Mouse (Mus musculus): ENCODE measurements around the gene Nsun2. TPM values are rescaled to one million over a fixed set of nuclear protein-coding genes. Genes with fewer than 3 reads are reported as not detected.

Gene Nsun2
- polyA plus RNA-seq, 1 experiment from 2014 or later, result 87.3 TPM

- no peak overlapping the region for H3K9ac ChIP-seq (replicated peaks)
- no peaks in the 10 kb centered on the region for H3K4me1 ChIP-seq
- no peaks in the 10 kb centered on the region for H3K27me3 ChIP-seq
- no peak overlapping the region for H3K4me2 ChIP-seq (replicated peaks)
- 86% methylated on average over 13 of the region's 13 CpGs for WGBS
- ATAC-seq (replicated peaks), result no peak
- H3K27ac ChIP-seq (replicated peaks), result no peak overlapping the region
- no peak overlapping the region for H3K4me3 ChIP-seq
- no peaks in the 10 kb centered on the region for H3K9me3 ChIP-seq
- H3K36me3 ChIP-seq, result peaks cover 4% of the 10 kb centered on the region; the same call in 1 of the 2 replicates
Measured at GRCm38 (mm10) chr13:69644427-69645166, 111.1 kb downstream of the Nsun2 start.

DNA sequence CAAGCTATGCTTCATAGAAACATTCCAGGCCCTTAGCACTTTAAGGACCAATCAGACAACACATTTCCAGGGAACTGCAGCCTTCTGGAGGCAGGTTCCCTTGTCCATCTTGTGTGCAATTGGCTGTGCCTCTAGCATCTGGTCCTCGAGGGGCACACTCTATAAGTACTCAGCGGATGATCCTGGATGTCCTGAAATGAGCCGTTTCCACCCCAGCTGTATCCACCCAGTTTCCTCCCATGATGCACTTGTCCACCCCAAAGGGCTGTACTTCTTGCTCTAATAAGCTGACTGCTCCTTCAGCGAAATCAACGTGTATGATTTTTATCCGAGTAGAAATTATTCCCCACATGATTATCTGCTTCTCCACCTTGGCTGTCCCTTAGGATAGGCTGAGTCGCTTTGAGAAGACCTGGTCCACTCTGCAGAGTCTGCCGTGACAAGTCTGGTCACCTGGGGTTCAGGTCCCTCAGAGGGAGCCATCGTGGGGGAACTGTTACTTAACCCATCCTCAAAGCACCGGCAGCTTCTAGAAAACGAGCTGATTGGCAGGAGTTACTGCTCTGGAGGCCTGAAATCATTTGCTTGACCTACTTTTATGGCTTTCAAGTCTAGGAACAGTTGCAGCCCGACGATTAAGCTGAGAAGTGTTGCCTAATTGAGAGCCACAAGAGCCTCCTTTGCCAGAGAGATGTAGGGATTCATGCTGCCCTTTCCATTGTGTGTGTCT is 112.3 kb downstream of the Nsun2 start:
- no peak for ATAC-seq (replicated peaks)
- WGBS, result 74% methylated on average over 13 of the region's 13 CpGs
- H3K4me3 ChIP-seq, result no peak overlapping the region
- no peak overlapping the region for H3K4me2 ChIP-seq (replicated peaks)
- no peak overlapping the region for H3K27ac ChIP-seq (replicated peaks)
- H3K36me3 ChIP-seq, result no peaks in the 10 kb centered on the region
- H3K9me3 ChIP-seq, result no peaks in the 10 kb centered on the region
- no peaks in the 10 kb centered on the region for H3K4me1 ChIP-seq
- H3K9ac ChIP-seq (replicated peaks), result no peak overlapping the region
- no peaks in the 10 kb centered on the region for H3K27me3 ChIP-seq

GRCm38 (mm10) chr13:69646481-69646880 is 112.9 kb downstream of the Nsun2 start:
- Histone ChIP-seq H3K4me2 (replicated peaks) (no peak overlapping the region), H3K36me3 (no peaks in the 10 kb centered on the region), H3K4me1 (no peaks in the 10 kb centered on the region), H3K27ac (replicated peaks) (no peak overlapping the region), H3K9me3 (no peaks in the 10 kb centered on the region), H3K9ac (replicated peaks) (no peak overlapping the region), H3K4me3 (no peak overlapping the region), H3K27me3 (no peaks in the 10 kb centered on the region)
- WGBS, result 87% methylated on average over 9 of the region's 9 CpGs
- ATAC-seq (replicated peaks), result no peak

GRCm38 (mm10) chr13:69654508-69654907 is 121.0 kb downstream of the Nsun2 start:
- no peaks in the 10 kb centered on the region for H3K36me3 ChIP-seq
- H3K27me3 ChIP-seq, result no peaks in the 10 kb centered on the region
- 67% methylated on average over 3 of the region's 3 CpGs for WGBS
- no peaks in the 10 kb centered on the region for H3K9me3 ChIP-seq
- H3K4me1 ChIP-seq, result no peaks in the 10 kb centered on the region
- H3K27ac ChIP-seq (replicated peaks), result no peak overlapping the region
- ATAC-seq (replicated peaks), result no peak
- no peak overlapping the region for H3K9ac ChIP-seq (replicated peaks)
- no peak overlapping the region for H3K4me2 ChIP-seq (replicated peaks)
- no peak overlapping the region for H3K4me3 ChIP-seq

DNA sequence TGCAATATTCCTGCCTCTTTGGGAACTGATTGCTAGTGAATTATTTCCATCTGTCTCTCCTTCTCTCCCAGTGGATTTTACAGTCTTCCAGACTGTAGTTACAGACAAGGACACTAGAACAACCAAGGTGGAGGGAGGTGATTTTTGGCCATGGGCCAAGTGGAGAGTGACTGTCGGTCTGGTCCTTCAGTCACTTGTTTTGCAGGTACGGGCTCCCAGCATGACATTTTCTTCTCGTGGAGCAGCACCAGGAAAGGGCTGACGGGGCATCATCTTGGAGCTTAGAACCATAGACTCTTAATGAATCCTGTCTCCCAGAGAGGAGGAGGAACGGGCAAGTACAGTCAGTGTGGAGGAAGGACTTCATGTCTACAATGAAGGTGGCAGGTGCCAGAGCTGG is 138.6 kb downstream of the Nsun2 start:
- no peaks in the 10 kb centered on the region for H3K9me3 ChIP-seq
- WGBS, result 86% methylated on average over 5 of the region's 5 CpGs
- H3K4me1 ChIP-seq, result no peaks in the 10 kb centered on the region
- no peak overlapping the region for H3K9ac ChIP-seq (replicated peaks)
- H3K27ac ChIP-seq (replicated peaks), result no peak overlapping the region
- no peak for ATAC-seq (replicated peaks)
- no peak overlapping the region for H3K4me3 ChIP-seq
- no peaks in the 10 kb centered on the region for H3K36me3 ChIP-seq
- no peak overlapping the region for H3K4me2 ChIP-seq (replicated peaks)
- no peaks in the 10 kb centered on the region for H3K27me3 ChIP-seq

DNA sequence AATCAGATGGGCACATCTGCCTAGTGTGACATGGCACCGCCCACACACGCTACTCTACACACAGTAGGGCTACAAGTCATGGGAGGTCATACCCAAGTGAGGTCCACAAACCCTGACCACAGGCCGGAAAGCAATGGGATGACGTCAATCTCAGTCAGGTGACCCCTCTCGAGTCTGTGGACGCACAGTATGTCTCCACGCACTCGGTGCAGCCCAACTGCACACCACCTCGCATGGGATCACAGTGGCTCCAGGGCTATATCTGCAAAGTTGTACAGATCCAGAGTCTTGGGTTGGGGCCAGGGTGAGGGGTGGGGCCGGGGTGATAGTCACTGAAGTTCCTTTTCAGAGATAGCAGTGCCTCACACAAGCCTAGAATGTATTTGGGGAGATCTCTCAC is 139.0 kb downstream of the Nsun2 start:
- Histone ChIP-seq H3K27ac (replicated peaks) (no peak overlapping the region), H3K4me2 (replicated peaks) (no peak overlapping the region), H3K36me3 (no peaks in the 10 kb centered on the region), H3K4me3 (no peak overlapping the region), H3K27me3 (no peaks in the 10 kb centered on the region), H3K4me1 (no peaks in the 10 kb centered on the region), H3K9me3 (no peaks in the 10 kb centered on the region), H3K9ac (replicated peaks) (no peak overlapping the region)
- 96% methylated on average over 10 of the region's 10 CpGs for WGBS
- no peak for ATAC-seq (replicated peaks)

GRCm38 (mm10) chr13:69673197-69673920 is 139.8 kb downstream of the Nsun2 start:
- 84% methylated on average over 5 of the region's 5 CpGs for WGBS
- H3K27me3 ChIP-seq, result no peaks in the 10 kb centered on the region
- H3K4me2 ChIP-seq (replicated peaks), result no peak overlapping the region
- no peak for ATAC-seq (replicated peaks)
- H3K4me3 ChIP-seq, result no peak overlapping the region
- no peaks in the 10 kb centered on the region for H3K4me1 ChIP-seq
- no peaks in the 10 kb centered on the region for H3K36me3 ChIP-seq
- no peak overlapping the region for H3K27ac ChIP-seq (replicated peaks)
- H3K9ac ChIP-seq (replicated peaks), result no peak overlapping the region
- no peaks in the 10 kb centered on the region for H3K9me3 ChIP-seq

GRCm38 (mm10) chr13:69673921-69674618 is 140.5 kb downstream of the Nsun2 start:
- Histone ChIP-seq H3K27ac (replicated peaks) (no peak overlapping the region), H3K9me3 (no peaks in the 10 kb centered on the region), H3K4me1 (no peaks in the 10 kb centered on the region), H3K4me2 (replicated peaks) (no peak overlapping the region), H3K9ac (replicated peaks) (no peak overlapping the region), H3K27me3 (no peaks in the 10 kb centered on the region), H3K4me3 (no peak overlapping the region), H3K36me3 (no peaks in the 10 kb centered on the region)
- 74% methylated on average over 10 of the region's 10 CpGs for WGBS
- ATAC-seq (replicated peaks), result no peak

Other genes with a start within 250 kb of the Nsun2 start
- gene Tent4a, start 871 bp downstream of the Nsun2 start, polyA plus RNA-seq (2015; fragmentation: Nextera tagmentation; extraction: Ambion mirVana), result 8.4 and 8.5 TPM in 2 replicates
- gene Srd5a1, start 77.7 kb downstream of the Nsun2 start, polyA plus RNA-seq (2015; fragmentation: Nextera tagmentation; extraction: Ambion mirVana), result 24.1 and 28.3 TPM in 2 replicates
- 29.3 and 30.4 TPM in 2 replicates for gene Ube2ql1, start 206.1 kb downstream of the Nsun2 start, polyA plus RNA-seq (2015; fragmentation: Nextera tagmentation; extraction: Ambion mirVana)